Mouse (Mus musculus) lung, postnatal 14 days (tissue): ENCODE measurements around the gene Cdk13.
A peak's percentile ranks its signal among the peaks of the same experiment; 100 is the strongest.

Source experiments
- DNase-seq: peaks from one replicate; pipeline ENCODE4 v3.0.0; 2021

The Cdk13 gene

GRCm38 (mm10) chr13:17728798-17729197 lies 76.1 kb downstream of the Cdk13 start:
- DNase-seq = no peak

DNA sequence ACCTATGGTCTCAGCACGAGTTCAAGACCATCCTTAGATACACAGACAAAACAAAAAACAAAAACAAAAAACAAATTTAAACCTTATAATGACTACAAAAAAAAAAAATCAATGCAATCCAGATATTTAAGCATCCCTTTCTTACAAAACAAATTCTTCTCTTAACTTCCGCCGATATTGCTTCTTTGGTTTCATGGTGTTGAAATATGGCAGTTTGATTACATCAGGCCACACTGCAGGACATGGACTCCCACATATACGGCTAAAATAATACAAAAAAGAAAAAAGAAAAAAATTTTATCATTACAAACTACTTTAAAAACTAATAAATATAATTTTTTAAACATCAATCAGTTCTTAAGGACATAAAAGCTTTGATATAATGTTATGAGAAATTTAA lies 77.0 kb downstream of the Cdk13 start:
- no peak for DNase-seq

DNA sequence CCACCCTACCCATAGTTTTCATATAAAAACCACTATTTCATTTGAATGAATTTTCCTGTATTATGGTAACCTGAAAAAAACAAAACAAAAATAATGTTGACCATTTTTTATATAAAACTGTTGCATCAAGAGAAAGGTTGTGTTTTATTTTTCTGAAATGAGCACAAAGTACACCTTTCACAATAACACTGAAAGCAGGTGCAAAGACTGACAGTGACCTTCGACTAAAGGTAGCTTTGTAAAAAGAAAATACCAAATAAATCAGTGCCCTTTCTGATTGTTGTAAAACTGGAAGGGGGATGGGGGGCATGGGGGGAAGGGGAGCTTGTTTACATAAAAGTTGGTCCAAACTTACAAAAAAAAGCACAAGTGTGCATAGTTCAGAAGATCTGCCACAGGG lies 87.5 kb downstream of the Cdk13 start:
- DNase-seq = no peak

DNA sequence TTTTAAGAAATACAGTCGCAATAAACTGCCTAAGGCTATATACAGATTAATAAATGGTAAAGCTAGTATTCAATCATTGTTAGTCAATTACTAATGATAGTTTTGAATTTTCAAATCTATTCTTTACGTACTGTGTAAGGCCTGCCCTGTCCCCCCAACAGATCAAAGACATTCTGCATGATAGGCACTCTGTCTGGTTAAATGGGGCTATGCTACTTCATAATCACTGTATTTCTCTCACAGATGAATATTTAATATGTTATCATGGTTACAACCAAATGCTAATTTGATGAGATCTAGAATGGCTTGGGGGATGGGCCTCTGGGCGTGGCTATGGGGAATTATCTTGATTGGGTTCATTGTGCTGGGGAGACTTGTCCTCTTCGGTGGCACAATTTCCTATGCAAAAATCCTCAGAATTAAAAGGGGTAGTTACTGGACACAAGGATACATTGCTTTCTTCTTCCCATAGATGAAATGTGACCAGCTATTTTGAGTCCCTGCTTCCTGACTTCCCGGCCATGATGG lies 96.0 kb downstream of the Cdk13 start:
- DNase-seq = no peak

DNA sequence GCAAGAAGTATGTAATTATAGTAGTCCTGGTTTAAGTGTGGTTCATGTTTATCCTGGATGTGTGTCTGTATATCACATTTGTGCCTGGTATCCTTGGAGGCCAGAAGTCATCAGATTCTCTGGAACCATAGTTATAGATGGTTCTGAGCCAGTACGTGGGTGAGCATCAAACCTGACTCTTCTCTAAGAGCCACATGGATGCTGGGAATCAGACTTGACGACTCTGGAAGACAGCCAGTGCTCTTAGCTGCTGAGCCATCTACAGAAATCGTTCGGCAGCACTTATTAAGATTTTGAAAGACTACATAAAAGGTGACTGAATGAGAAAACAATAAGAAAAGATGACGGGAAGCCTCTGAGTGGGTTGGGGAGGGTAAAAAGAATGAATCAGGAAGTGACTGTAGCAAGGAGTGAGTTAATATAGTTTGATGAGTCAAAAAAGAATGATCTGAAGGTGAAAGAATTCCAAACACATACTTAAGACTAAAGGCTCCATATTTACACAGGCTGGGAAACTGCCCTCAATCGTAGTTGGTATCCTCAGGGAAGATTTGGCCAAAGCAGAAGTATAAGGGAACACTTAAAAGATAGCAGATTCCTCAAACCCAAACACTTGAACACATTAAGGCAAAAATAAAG lies 99.6 kb downstream of the Cdk13 start:
- DNase-seq = no peak

DNA sequence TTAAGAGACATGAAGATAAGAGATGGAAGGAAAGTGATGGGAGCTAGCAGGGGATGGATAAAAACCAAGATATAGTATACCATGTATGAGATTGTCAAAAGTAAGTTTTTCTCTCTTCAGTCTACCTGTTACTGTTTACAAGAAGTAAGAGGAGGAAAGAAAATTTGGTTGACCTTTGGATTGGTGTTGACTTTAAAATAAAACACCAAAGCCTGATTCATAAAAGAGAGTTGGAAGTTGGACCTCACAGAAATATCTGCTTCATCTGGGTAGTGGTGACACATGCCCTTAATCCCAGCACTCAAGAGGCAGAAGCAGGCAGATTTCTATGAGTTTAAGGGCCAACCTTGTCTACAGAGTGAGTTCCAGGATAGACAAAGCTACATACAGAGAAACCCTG lies 102.6 kb downstream of the Cdk13 start:
- no peak for DNase-seq

GRCm38 (mm10) chr13:17701322-17701721 lies 103.6 kb downstream of the Cdk13 start:
- no peak for DNase-seq

GRCm38 (mm10) chr13:17700090-17700715 lies 104.7 kb downstream of the Cdk13 start:
- no peak for DNase-seq

DNA sequence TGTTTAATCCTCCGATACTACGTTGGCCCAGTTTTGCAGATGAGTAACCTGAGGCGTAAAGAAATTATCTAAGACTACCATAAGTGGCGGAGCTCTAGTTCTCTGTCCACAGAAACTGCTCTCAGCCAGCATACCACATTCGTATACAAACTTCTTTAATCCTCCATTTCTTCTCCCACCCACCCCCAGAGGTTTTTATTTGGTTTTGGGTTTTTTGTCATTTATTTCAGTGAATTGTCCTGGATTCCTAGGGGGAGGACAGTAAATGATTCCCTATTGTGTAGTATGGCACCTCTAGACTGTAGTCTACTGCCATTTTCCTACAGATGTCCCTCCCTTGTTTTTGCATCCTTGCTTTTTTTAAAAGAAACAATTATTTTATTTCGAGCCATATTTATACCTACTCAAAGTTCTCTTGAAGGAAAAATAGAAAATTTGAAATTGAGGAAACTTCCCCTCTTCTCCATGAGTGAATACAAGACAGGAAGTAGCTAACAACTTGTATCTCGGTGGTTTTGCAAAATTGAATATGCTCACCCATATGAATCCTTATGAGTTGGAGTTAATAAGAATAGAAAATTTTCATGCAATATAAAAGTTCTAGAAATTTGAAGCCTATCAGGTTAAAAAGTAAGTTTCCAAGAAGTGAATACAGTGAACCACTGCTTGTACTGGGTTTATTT lies 108.9 kb downstream of the Cdk13 start:
- DNase-seq = no peak

DNA sequence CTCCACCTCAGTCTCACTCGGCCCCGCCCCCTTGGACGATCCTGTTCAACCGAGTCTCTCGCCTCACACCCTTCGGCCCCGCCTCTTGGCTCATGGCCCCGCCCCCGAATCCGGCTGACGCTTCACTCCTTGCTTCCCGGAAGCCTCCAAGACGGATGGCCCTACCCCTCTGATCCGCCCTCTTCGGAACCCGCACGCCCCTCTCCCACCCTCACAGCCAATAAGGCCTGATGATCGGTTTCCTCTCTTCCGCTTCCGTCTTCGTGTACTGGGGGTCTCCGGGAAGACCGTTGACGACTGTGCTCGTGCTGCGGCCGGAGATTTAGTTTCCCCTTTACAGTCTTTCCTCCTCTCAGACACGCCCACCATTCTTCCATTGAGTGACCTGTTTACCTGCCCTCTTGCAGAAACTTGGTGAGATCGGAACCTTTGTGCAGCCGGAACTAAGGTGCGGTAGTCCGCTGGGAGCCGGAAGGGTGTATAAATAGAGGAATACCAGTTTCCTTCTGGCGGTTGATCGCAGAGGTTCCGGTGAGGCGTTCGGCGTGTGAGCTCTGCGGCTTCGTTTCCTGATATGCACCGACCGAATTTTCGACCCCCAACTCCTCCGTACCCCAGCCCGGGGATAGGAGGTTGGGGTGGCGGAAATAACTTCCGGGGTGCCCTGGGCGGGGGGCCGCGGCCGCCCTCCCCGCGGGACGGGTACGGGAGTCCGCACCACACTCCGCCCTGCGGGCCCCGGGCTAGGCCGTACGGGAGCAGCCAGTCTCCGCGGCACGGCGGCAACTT lies 109.8 kb downstream of the Cdk13 start, which contains the start of the genes Mplkip and Sugct:
Gene Mplkip (plus strand): TSS at position 282 of the 789 bp plus-strand sequence.
Gene Sugct (minus strand): TSS at position 643 of the 789 bp plus-strand sequence.
- peak; percentile 100 for DNase-seq

- no peak for DNase-seq
Measured at GRCm38 (mm10) chr13:17694414-17694813, 110.5 kb downstream of the Cdk13 start.

- peak; percentile 17 for DNase-seq
Measured at GRCm38 (mm10) chr13:17693816-17694215, 111.1 kb downstream of the Cdk13 start.

GRCm38 (mm10) chr13:17691436-17691835 lies 113.5 kb downstream of the Cdk13 start:
- no peak for DNase-seq

DNA sequence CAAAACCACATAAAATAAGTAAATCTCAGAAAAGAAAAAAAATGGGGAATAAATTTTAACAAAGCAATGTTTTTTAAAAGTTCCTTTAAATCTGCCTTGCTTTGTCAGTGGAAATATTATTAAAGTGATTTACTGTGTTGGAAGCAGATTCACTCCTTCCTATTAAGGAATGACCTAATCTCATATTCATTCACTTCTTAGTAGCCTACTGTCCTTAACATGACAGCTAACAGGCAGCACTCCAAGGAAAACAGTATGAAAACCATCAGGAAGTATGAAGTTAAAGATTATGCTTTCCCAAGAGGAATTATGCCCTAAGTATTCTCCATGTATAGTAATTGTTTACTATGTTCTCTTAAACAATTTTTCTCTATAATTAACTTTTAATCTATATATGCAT lies 114.2 kb downstream of the Cdk13 start:
- DNase-seq = no peak

GRCm38 (mm10) chr13:17689461-17689860 lies 115.4 kb downstream of the Cdk13 start:
- no peak for DNase-seq

GRCm38 (mm10) chr13:17671122-17671521 lies 133.8 kb downstream of the Cdk13 start:
- no peak for DNase-seq

DNA sequence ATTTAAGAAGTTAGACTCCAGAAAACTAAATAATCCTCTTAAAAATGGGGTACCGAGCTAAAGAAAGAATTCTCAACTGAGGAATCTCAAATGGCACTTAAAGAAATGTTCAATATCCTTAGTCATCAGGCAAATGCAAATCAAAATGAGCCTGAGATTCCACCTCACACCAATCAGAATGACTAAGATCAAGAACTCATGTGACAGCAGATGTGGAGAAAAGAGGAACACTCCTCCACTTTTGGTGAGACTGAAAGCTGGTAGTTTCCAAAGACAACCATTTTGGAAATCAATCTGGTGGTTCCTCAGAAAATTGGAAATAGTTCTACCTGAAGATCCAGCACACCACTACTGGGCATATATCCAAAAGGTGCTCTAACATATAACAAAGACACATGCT lies 137.5 kb downstream of the Cdk13 start:
- DNase-seq = no peak
